Mouse (Mus musculus) liver, embryonic 11.5 days (tissue): ENCODE results near the gene Gm10681. TPM values are rescaled to one million over a fixed set of nuclear protein-coding genes. Genes with fewer than 3 reads are reported as not detected.
"Not testable (repeated sequence)": the region's sequence is repeated elsewhere in the genome, so short reads cannot be mapped to it uniquely, and the experiment has no call there.

Experiments used
- ATAC-seq: fragments of 200-750 bp; cut with Nextera tagmentation; replicated peaks from 2 replicates; pipeline ENCODE4 v1.8.0; 2017; ENCODE audit warnings: moderate number of reproducible peaks, mild to moderate bottlenecking, moderate TSS enrichment, moderate library complexity; ENCODE audit not compliant: low FRiP score
- DNase-seq: peaks from one replicate; pipeline ENCODE4 v3.0.0-alpha.2; 2017; ENCODE audit warnings: low spot score
- H3K27ac ChIP-seq: fragments of 300-500 bp; sonication (generic); 2 replicates; pipeline ENCODE4 v1.5.1; 2014; ENCODE audit warnings: mild to moderate bottlenecking, low read depth, low read length, control low read depth
- H3K27me3 ChIP-seq: fragments of 300-500 bp; sonication (generic); replicated peaks from 2 replicates; pipeline ENCODE4 v1.6.1; 2014; ENCODE audit warnings: low read length, mixed read lengths; ENCODE audit not compliant: control insufficient read depth, insufficient read depth
- H3K36me3 ChIP-seq: fragments of 300-500 bp; sonication (generic); 2 replicates; pipeline ENCODE4 v1.6.1; 2014; ENCODE audit warnings: mild to moderate bottlenecking, low read length, moderate library complexity, mixed read lengths; ENCODE audit not compliant: control insufficient read depth, insufficient read depth
- H3K4me1 ChIP-seq: fragments of 300-500 bp; sonication (generic); replicated peaks from 2 replicates; pipeline ENCODE4 v1.6.1; 2014; ENCODE audit warnings: low read length, mixed read lengths; ENCODE audit not compliant: control insufficient read depth, insufficient read depth
- H3K4me2 ChIP-seq: fragments of 300-500 bp; sonication (generic); 2 replicates; pipeline ENCODE4 v1.6.1; 2014; ENCODE audit warnings: mild to moderate bottlenecking, control low read depth, moderate library complexity
- H3K4me3 ChIP-seq: fragments of 300-500 bp; sonication (generic); 2 replicates; pipeline ENCODE4 v1.5.1; 2014; ENCODE audit warnings: low read depth, low read length, control low read depth
- H3K9ac ChIP-seq: fragments of 300-500 bp; sonication (generic); 2 replicates; pipeline ENCODE4 v1.6.1; 2014; ENCODE audit warnings: low read depth, low read length, control low read depth
- H3K9me3 ChIP-seq: fragments of 300-500 bp; sonication (generic); 2 replicates; pipeline ENCODE4 v1.6.1; 2016; ENCODE audit warnings: low read length, inconsistent platforms, mixed read lengths; ENCODE audit not compliant: control insufficient read depth
- WGBS: fragments of 180-500 bp; shearing (Covaris S2); extraction: QIAGEN DNeasy Blood & Tissue Kit; methylation state at CpG from one replicate; pipeline ENCODE4 v1.1.7; 2014; 5-methylcytosine and 5-hydroxymethylcytosine counted together
- polyA plus RNA-seq: library from polyadenylated mRNA; unstranded; fragments of >200 nt; fragmentation: Nextera tagmentation; extraction: Ambion mirVana; gene quantifications from 2 replicates; pipeline ENCODE4 v1.2.1, GENCODE M21; 2014

The Gm10681 gene
- polyA plus RNA-seq, 1 experiment from 2014 or later = 0.11 TPM

- 0 out of 2 replicates have a peak, but pooled peaks have one; percentile 31 for ATAC-seq
- not testable (repeated sequence) for DNase-seq
- no CpG with 5 or more reads among the region's 2 CpGs for WGBS
Observed at GRCm38 (mm10) chr3:98550215-98550614, 38.4 kb downstream of the Gm10681 start.

GRCm38 (mm10) chr3:98548495-98548894 lies 40.1 kb downstream of the Gm10681 start:
- 45% methylated on average over 1 of the region's 1 CpGs for WGBS
- H3K9ac ChIP-seq, H3K4me3 ChIP-seq, DNase-seq, H3K9me3 ChIP-seq, ATAC-seq, H3K4me2 ChIP-seq, H3K27ac ChIP-seq, H3K4me1 ChIP-seq, H3K36me3 ChIP-seq, H3K27me3 ChIP-seq: not testable (repeated sequence)

More at GRCm38 (mm10) chr3:98550215-98550614, 38.4 kb downstream of the Gm10681 start:
- H3K9ac ChIP-seq, H3K9me3 ChIP-seq, H3K4me3 ChIP-seq, H3K27me3 ChIP-seq, H3K27ac ChIP-seq, H3K4me2 ChIP-seq, H3K4me1 ChIP-seq, H3K36me3 ChIP-seq: not testable (repeated sequence)

GRCm38 (mm10) chr3:98547641-98548040 lies 41.0 kb downstream of the Gm10681 start:
- H3K9ac ChIP-seq, H3K4me1 ChIP-seq, ATAC-seq, H3K27me3 ChIP-seq, H3K27ac ChIP-seq, H3K4me2 ChIP-seq, DNase-seq, H3K36me3 ChIP-seq, H3K9me3 ChIP-seq, H3K4me3 ChIP-seq: not testable (repeated sequence)

GRCm38 (mm10) chr3:98524978-98525377 lies 63.6 kb downstream of the Gm10681 start:
- DNase-seq, H3K9me3 ChIP-seq, H3K4me1 ChIP-seq, H3K27me3 ChIP-seq, ATAC-seq, H3K27ac ChIP-seq, H3K9ac ChIP-seq, H3K4me3 ChIP-seq, H3K36me3 ChIP-seq, H3K4me2 ChIP-seq: not testable (repeated sequence)

- H3K36me3 ChIP-seq, H3K4me1 ChIP-seq, H3K27ac ChIP-seq, DNase-seq, ATAC-seq, H3K4me3 ChIP-seq, H3K9ac ChIP-seq, H3K9me3 ChIP-seq, H3K27me3 ChIP-seq, H3K4me2 ChIP-seq: not testable (repeated sequence)
- whole genome bisulfite sequencing = no CpG with 5 or more reads among the region's 1 CpGs
Observed at GRCm38 (mm10) chr3:98524552-98524951, 64.1 kb downstream of the Gm10681 start.

DNA sequence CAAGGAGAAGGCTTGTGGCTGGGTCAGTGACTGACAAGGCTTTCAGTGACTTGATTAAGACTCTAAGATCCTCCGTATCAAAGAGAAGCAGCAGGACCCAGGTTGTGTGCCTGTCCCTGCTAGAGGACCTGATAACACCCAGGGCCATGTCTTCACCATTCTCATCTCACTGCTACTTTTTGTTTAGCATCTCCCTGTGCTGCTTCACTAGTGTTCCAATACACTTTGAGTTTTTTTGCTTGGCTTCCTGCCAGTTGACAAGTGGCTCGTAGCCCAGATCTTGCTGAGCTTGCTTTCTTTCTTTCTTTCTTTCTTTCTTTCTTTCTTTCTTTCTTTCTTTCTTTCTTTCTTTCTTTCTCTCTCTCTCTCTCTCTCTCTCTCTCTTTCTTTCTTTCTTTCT lies 65.8 kb downstream of the Gm10681 start:
- ATAC-seq, H3K36me3 ChIP-seq, H3K27ac ChIP-seq, DNase-seq, H3K9ac ChIP-seq, H3K4me1 ChIP-seq, H3K27me3 ChIP-seq, H3K4me2 ChIP-seq, H3K9me3 ChIP-seq, H3K4me3 ChIP-seq: not testable (repeated sequence)
- 55% methylated on average over 1 of the region's 2 CpGs for WGBS

- not testable (repeated sequence) for H3K4me1 ChIP-seq, H3K36me3 ChIP-seq, ATAC-seq, DNase-seq, H3K27me3 ChIP-seq, H3K27ac ChIP-seq, H3K9me3 ChIP-seq, H3K4me3 ChIP-seq, H3K4me2 ChIP-seq, H3K9ac ChIP-seq
- WGBS = no CpG with 5 or more reads among the region's 1 CpGs
Observed at GRCm38 (mm10) chr3:98510414-98510813, 78.2 kb downstream of the Gm10681 start, which contains the start of gene Hsd3b4. Gene Hsd3b4, minus strand, starts transcription at chr3:98510514.

GRCm38 (mm10) chr3:98507229-98507628 lies 81.4 kb downstream of the Gm10681 start:
- WGBS = no CpG with 5 or more reads among the region's 5 CpGs
- not testable (repeated sequence) for H3K9me3 ChIP-seq, H3K4me1 ChIP-seq, H3K27me3 ChIP-seq, DNase-seq, H3K36me3 ChIP-seq, H3K4me3 ChIP-seq, H3K9ac ChIP-seq, H3K4me2 ChIP-seq, H3K27ac ChIP-seq
- ATAC-seq = peak; percentile 63; the same call in 1 of the 2 replicates
